In genomic region chr13:64402951-64403460, GRCm38 (mm10) we compare ENCODE assay signal across 28 mouse cellular contexts. TPM values are rescaled to one million over a fixed set of nuclear protein-coding genes. Genes with fewer than 3 reads are reported as not detected.
DNase-seq lines count a peak whose midpoint lies in the region; ATAC-seq lines count a peak whose summit lies in the region.
"Had no signal": no experiment of that assay in that cellular context is flagged by ENCODE, and none has a peak within 500 bp of the region (broad histone marks: within the 10 kb centered on the region; RNA-seq: fewer than 3 reads in every experiment).

No protein-coding gene starts in this region.

- ATAC-seq in heart, embryonic 15.5 days (replicated peaks; ENCODE audit: insufficient number of reproducible peaks, insufficient read depth, low FRiP score, low read depth), result no peak
- no peak for ATAC-seq in liver, embryonic 13.5 days (ENCODE audit: low read depth)
- ATAC-seq: forebrain, embryonic 15.5 days; intestine, postnatal 0 days; midbrain, embryonic 16.5 days; Patski had no signal

- 81% methylated on average over 8 of the region's 8 CpGs for WGBS in heart, embryonic 15.5 days
- WGBS in liver, embryonic 13.5 days (ENCODE audit: insufficient replicate concordance), result 70% methylated on average over 8 of the region's 8 CpGs

- intact Hi-C loops in heart, postnatal 14 days (cut with DNase I), result no loop called here

- peaks cover 14% of the 10 kb centered on the region for H3K4me1 ChIP-seq in heart, embryonic 15.5 days (replicated peaks)
- H3K4me1 ChIP-seq in liver, embryonic 13.5 days (replicated peaks), result peaks cover 32% of the 10 kb centered on the region
- H3K4me1 ChIP-seq: forebrain, embryonic 15.5 days; hindbrain, embryonic 12.5 days; limb, embryonic 12.5 days; neural tube, embryonic 13.5 days had no signal

- no peaks in the 10 kb centered on the region for H3K27me3 ChIP-seq in heart, embryonic 15.5 days
- H3K27me3 ChIP-seq in liver, embryonic 13.5 days, result no peaks in the 10 kb centered on the region
- H3K27me3 ChIP-seq: embryonic facial prominence, embryonic 13.5 days; forebrain, embryonic 15.5 days; hindbrain, embryonic 12.5 days; limb, embryonic 12.5 days; neural tube, embryonic 13.5 days; Patski had no signal

- no peak overlapping the region for H3K9ac ChIP-seq in heart, embryonic 15.5 days
- peak overlapping the region; percentile 41 for H3K9ac ChIP-seq in liver, embryonic 13.5 days
- H3K9ac ChIP-seq: embryonic facial prominence, embryonic 13.5 days; forebrain, embryonic 15.5 days; hindbrain, embryonic 12.5 days; limb, embryonic 12.5 days; lung, embryonic 14.5 days; neural tube, embryonic 13.5 days had no signal

- H3K27ac ChIP-seq in heart, embryonic 15.5 days, result 0 out of 2 replicates have a peak overlapping the region, but pooled peaks have one; percentile 50
- H3K27ac ChIP-seq in liver, embryonic 13.5 days, result no peak overlapping the region
- H3K27ac ChIP-seq: forebrain, embryonic 15.5 days; hindbrain, embryonic 12.5 days; limb, embryonic 12.5 days; neural tube, embryonic 13.5 days had no signal

- no peaks in the 10 kb centered on the region for H3K9me3 ChIP-seq in heart, embryonic 15.5 days (replicated peaks)
- H3K9me3 ChIP-seq in liver, embryonic 13.5 days (replicated peaks), result no peaks in the 10 kb centered on the region
- H3K9me3 ChIP-seq: embryonic facial prominence, embryonic 13.5 days; forebrain, embryonic 15.5 days; hindbrain, embryonic 12.5 days; limb, embryonic 12.5 days; neural tube, embryonic 13.5 days had no signal

- H3K36me3 ChIP-seq in heart, embryonic 15.5 days, result no peaks in the 10 kb centered on the region
- no peaks in the 10 kb centered on the region for H3K36me3 ChIP-seq in liver, embryonic 13.5 days
- H3K36me3 ChIP-seq: embryonic facial prominence, embryonic 13.5 days; forebrain, embryonic 15.5 days; hindbrain, embryonic 12.5 days; limb, embryonic 12.5 days; neural tube, embryonic 13.5 days had no signal

- H3K4me2 ChIP-seq in heart, embryonic 15.5 days, result no peak overlapping the region
- H3K4me2 ChIP-seq in liver, embryonic 13.5 days, result peak overlapping the region; percentile 51
- H3K4me2 ChIP-seq: embryonic facial prominence, embryonic 13.5 days; forebrain, embryonic 15.5 days; hindbrain, embryonic 12.5 days; limb, embryonic 12.5 days; lung, embryonic 14.5 days; neural tube, embryonic 13.5 days had no signal

- no peak overlapping the region for H3K4me3 ChIP-seq in heart, embryonic 15.5 days
- H3K4me3 ChIP-seq in liver, embryonic 13.5 days (replicated peaks), result 0 out of 2 replicates have a peak overlapping the region, but pooled peaks have one; percentile 7
- H3K4me3 ChIP-seq: embryonic facial prominence, embryonic 13.5 days; forebrain, embryonic 15.5 days; hindbrain, embryonic 12.5 days; layer of hippocampus, adult 2 months; limb, embryonic 12.5 days; myocyte; neural tube, embryonic 13.5 days had no signal

- no peak for DNase-seq in heart, postnatal 14 days
- peak; percentile 53 for DNase-seq in c-Kit-positive CD71-positive TER-119-positive erythroid progenitor cells, embryonic 14.5 days (ENCODE audit: low spot score)
- DNase-seq in liver, embryonic 13.5 days, result no peak
- no peak for DNase-seq in adrenal gland, adult 18-20 months (ENCODE audit: low spot score in 2 of 2)
- DNase-seq in frontal cortex, postnatal 36 days (ENCODE audit: low spot score in 2 of 2), result no peak
- DNase-seq in left cerebral cortex, adult 11 months (ENCODE audit: low spot score), result no peak
- DNase-seq: adrenal gland, adult 2 months; cerebellum, adult 2 months; cerebellum, postnatal 25 days; gastrocnemius, postnatal 14 days; heart, postnatal 10 days; kidney, postnatal 25 days; layer of hippocampus, postnatal 36 days; lung, embryonic 14.5 days; lung, postnatal 36 days; right cerebral cortex, postnatal 4 days; thymus, adult 18-20 months had no signal

RNA-seq across cellular contexts. Expression of gene Cdk20, which starts 29.1 kb away (rescaled TPM):
- 6.0 and 10.5 TPM in 2 replicates for polyA plus RNA-seq in heart, embryonic 15.5 days (2015; fragmentation: Nextera tagmentation; extraction: Ambion mirVana)
- 1 to 10 TPM; 3.4 to 5.0 TPM for total RNA-seq in heart, postnatal 14 days (2021)
- polyA plus RNA-seq in liver, embryonic 13.5 days (2015; fragmentation: Nextera tagmentation; extraction: Ambion mirVana), result 3.7 and 3.8 TPM in 2 replicates
- total RNA-seq in adrenal gland, adult 18-20 months (2021), result 1 to 10 TPM; 3.2 to 4.4 TPM

RNA-seq across cellular contexts. Expression of gene Ctsl, which starts 32.3 kb away (rescaled TPM):
- polyA plus RNA-seq in heart, embryonic 15.5 days (2015; fragmentation: Nextera tagmentation; extraction: Ambion mirVana), result 246 and 363 TPM in 2 replicates
- 100 to 1,000 TPM; 260 to 267 TPM for total RNA-seq in heart, postnatal 14 days (2021)
- polyA plus RNA-seq in liver, embryonic 13.5 days (2015; fragmentation: Nextera tagmentation; extraction: Ambion mirVana), result 125 and 152 TPM in 2 replicates
- total RNA-seq in adrenal gland, adult 18-20 months (2021), result 100 to 1,000 TPM; 216 to 657 TPM
